Mouse (Mus musculus): Measurements from ENCODE around the gene Ugt1a5. TPM values are rescaled to one million over a fixed set of nuclear protein-coding genes. Genes with fewer than 3 reads are reported as not detected.

Ugt1a5 gene
- polyA plus RNA-seq, 2 experiments: 0.11 TPM; not detected in 1

DNA sequence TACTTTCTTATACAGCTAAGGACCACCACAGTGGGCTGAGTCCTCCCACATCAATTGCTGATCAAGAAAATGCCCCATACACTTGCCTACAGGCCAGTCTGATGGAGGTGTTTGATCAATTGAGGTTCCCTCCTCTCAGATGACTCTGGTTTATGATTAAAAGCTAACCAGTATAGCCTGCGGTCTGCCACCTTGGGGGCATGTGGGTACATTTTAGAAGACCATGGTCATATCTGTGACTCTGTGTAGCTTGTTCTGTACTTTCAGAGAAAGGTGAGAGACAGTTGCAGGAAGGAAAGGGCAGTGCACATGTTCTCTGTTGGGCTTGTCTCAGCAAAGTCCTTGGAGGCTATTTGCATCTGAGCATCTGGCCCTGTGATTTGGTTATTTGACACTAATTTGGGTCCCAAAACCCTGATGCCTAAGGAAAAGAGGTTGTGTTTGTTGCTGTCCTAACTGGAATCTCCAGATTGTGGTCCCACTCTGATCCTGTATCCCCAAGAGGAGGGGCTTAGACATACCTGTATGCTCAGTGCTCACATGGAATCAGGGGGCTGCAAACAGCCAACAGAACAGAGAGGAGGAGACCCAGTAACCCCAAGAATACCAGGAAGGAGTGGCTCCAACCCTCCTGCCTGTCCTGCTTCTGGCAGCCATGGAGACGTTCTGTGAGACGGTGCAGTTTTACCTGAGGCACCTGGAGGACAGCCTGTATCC, 67.0 kb downstream of the Ugt1a5 start:
- no peaks in the 10 kb centered on the region for H3K27me3 ChIP-seq (ENCODE audit: control insufficient read depth, insufficient read depth, low read length)
- no peak for DNase-seq (ENCODE audit: low read depth in 3 of 3, low spot score in 3 of 3)
- H3K4me3 ChIP-seq (ENCODE audit: insufficient read depth in 1 of 2, low read depth in 2 of 2, low read length in 2 of 2): no peak overlapping the region
- H3K4me1 ChIP-seq (replicated peaks; ENCODE audit: control insufficient read depth in 2 of 2, insufficient read depth in 2 of 2, low read length in 1 of 2): no peaks in the 10 kb centered on the region
- H3K9ac ChIP-seq (replicated peaks): no peak overlapping the region
- WGBS (ENCODE audit: insufficient replicate concordance): 43% methylated on average over 3 of the region's 3 CpGs
- no peak overlapping the region for H3K27ac ChIP-seq
- no peak overlapping the region for H3K4me2 ChIP-seq (ENCODE audit: low read depth)
- ATAC-seq (ENCODE audit: insufficient read depth): no peak
- no peaks in the 10 kb centered on the region for H3K36me3 ChIP-seq (replicated peaks; ENCODE audit: control insufficient read depth, insufficient read depth, low read depth)
- no peak for TF ChIP-seq EP300 (IDR thresholded peaks at IDR 0.05; ENCODE audit: low read depth)
- TF ChIP-seq CTCF (IDR thresholded peaks at IDR 0.05; ENCODE audit: low read depth): no peak
- peaks cover 31% of the 10 kb centered on the region for H3K9me3 ChIP-seq (ENCODE audit: control insufficient read depth, low read length)

GRCm38 (mm10) chr1:88233421-88234247, 67.8 kb downstream of the Ugt1a5 start:
- no peak overlapping the region for H3K4me2 ChIP-seq (ENCODE audit: low read depth)
- no peak overlapping the region for H3K4me3 ChIP-seq (ENCODE audit: insufficient read depth in 1 of 2, low read depth in 2 of 2, low read length in 2 of 2)
- no peak for DNase-seq (ENCODE audit: low read depth in 3 of 3, low spot score in 3 of 3)
- no peak for ATAC-seq (ENCODE audit: insufficient read depth)
- no peaks in the 10 kb centered on the region for H3K27me3 ChIP-seq (ENCODE audit: control insufficient read depth, insufficient read depth, low read length)
- TF ChIP-seq CTCF (IDR thresholded peaks at IDR 0.05; ENCODE audit: low read depth): no peak
- no peak for TF ChIP-seq EP300 (IDR thresholded peaks at IDR 0.05; ENCODE audit: low read depth)
- no peak overlapping the region for H3K27ac ChIP-seq
- H3K36me3 ChIP-seq (replicated peaks; ENCODE audit: control insufficient read depth, insufficient read depth, low read depth): no peaks in the 10 kb centered on the region
- H3K9me3 ChIP-seq (ENCODE audit: control insufficient read depth, low read length): peaks cover 33% of the 10 kb centered on the region
- 49% methylated on average over 14 of the region's 14 CpGs for WGBS (ENCODE audit: insufficient replicate concordance)
- H3K9ac ChIP-seq (replicated peaks): no peak overlapping the region
- H3K4me1 ChIP-seq (replicated peaks; ENCODE audit: control insufficient read depth in 2 of 2, insufficient read depth in 2 of 2, low read length in 1 of 2): no peaks in the 10 kb centered on the region

DNA sequence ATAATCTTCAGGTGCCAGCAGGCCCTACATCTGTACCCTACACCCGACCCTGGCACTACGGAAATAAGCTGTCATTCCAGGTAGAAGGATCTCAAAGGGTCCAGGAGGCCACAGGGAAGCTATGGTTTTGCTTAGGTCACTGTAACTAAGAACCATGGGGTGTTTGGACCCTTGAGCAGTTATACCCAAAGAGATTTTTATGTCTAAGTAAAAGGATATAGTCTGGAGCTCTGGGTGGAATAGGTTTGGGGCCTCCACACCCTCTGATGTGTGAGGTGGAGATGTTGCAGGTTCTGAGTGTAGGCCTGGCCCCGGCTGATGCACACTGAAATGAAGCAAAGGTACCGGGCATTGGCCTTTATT, 68.4 kb downstream of the Ugt1a5 start:
- Histone ChIP-seq H3K36me3 (replicated peaks; ENCODE audit: control insufficient read depth, insufficient read depth, low read depth) (no peaks in the 10 kb centered on the region), H3K9ac (replicated peaks) (no peak overlapping the region), H3K4me3 (ENCODE audit: insufficient read depth in 1 of 2, low read depth in 2 of 2, low read length in 2 of 2) (no peak overlapping the region), H3K9me3 (ENCODE audit: control insufficient read depth, low read length) (peaks cover 35% of the 10 kb centered on the region), H3K27ac (no peak overlapping the region), H3K4me1 (replicated peaks; ENCODE audit: control insufficient read depth in 2 of 2, insufficient read depth in 2 of 2, low read length in 1 of 2) (no peaks in the 10 kb centered on the region), H3K4me2 (ENCODE audit: low read depth) (no peak overlapping the region), H3K27me3 (ENCODE audit: control insufficient read depth, insufficient read depth, low read length) (no peaks in the 10 kb centered on the region)
- no peak for TF ChIP-seq CTCF (IDR thresholded peaks at IDR 0.05; ENCODE audit: low read depth)
- TF ChIP-seq EP300 (IDR thresholded peaks at IDR 0.05; ENCODE audit: low read depth): no peak
- WGBS (ENCODE audit: insufficient replicate concordance): 44% methylated on average over 4 of the region's 4 CpGs
- no peak for ATAC-seq (ENCODE audit: insufficient read depth)
- no peak for DNase-seq (ENCODE audit: low read depth in 3 of 3, low spot score in 3 of 3)

GRCm38 (mm10) chr1:88234646-88235045, 68.8 kb downstream of the Ugt1a5 start:
- H3K4me2 ChIP-seq (ENCODE audit: low read depth): no peak overlapping the region

More at GRCm38 (mm10) chr1:88234646-88235045, 68.8 kb downstream of the Ugt1a5 start:
- TF ChIP-seq CTCF (IDR thresholded peaks at IDR 0.05; ENCODE audit: low read depth) (no peak), EP300 (IDR thresholded peaks at IDR 0.05; ENCODE audit: low read depth) (no peak)
- DNase-seq (ENCODE audit: low read depth in 3 of 3, low spot score in 3 of 3) (no peak), ATAC-seq (ENCODE audit: insufficient read depth) (no peak)
- Histone ChIP-seq H3K9me3 (ENCODE audit: control insufficient read depth, low read length) (peaks cover 33% of the 10 kb centered on the region), H3K36me3 (replicated peaks; ENCODE audit: control insufficient read depth, insufficient read depth, low read depth) (no peaks in the 10 kb centered on the region), H3K9ac (replicated peaks) (no peak overlapping the region), H3K4me1 (replicated peaks; ENCODE audit: control insufficient read depth in 2 of 2, insufficient read depth in 2 of 2, low read length in 1 of 2) (no peaks in the 10 kb centered on the region), H3K27me3 (ENCODE audit: control insufficient read depth, insufficient read depth, low read length) (no peaks in the 10 kb centered on the region), H3K4me3 (ENCODE audit: insufficient read depth in 1 of 2, low read depth in 2 of 2, low read length in 2 of 2) (no peak overlapping the region), H3K27ac (no peak overlapping the region)
- 27% methylated on average over 5 of the region's 5 CpGs for WGBS (ENCODE audit: insufficient replicate concordance)

Measured in liver, embryonic 14.5 days (tissue).